Comparison of ENCODE assay signal across 15 mouse cellular contexts in the genomic region with DNA sequence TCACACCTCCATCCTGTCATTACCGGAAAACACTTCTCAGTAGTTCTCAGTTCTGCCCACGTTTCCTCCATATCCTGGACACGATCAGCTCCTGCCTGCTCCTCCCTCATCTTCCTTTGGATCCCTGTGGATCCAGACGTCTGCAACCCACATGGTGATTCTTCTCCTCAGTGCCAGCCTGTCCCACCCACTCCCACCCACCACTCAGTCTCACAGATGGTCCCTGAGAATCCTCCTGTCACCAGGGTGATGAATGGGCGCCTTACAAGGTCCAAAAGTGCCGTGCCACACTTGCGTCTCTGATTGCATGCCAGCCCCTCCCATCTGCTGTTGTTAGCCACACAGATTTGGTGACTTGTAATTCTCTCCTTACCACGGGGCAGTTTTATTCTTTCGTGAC.
A peak's percentile ranks its signal among the peaks of the same experiment; 100 is the strongest.
DNase-seq lines count a peak whose midpoint lies in the region; ATAC-seq lines count a peak whose summit lies in the region.
"Had no signal": no experiment of that assay in that cellular context is flagged by ENCODE, and none has a peak within 500 bp of the region (broad histone marks: within the 10 kb centered on the region; RNA-seq: fewer than 3 reads in every experiment).

No protein-coding gene starts in this region.

- 37% methylated on average over 9 of the region's 9 CpGs for WGBS in lung, embryonic 16.5 days
- 57% methylated on average over 9 of the region's 9 CpGs for WGBS in hindbrain, embryonic 10.5 days

- H3K27ac ChIP-seq in lung, embryonic 16.5 days (ENCODE audit: low read length) = no peak overlapping the region
- H3K27ac ChIP-seq in hindbrain, embryonic 10.5 days = peak overlapping the region; percentile 72; the same call in 1 of the 2 replicates
- H3K27ac ChIP-seq: lung, embryonic 15.5 days; midbrain, embryonic 10.5 days had no signal

- intact Hi-C loops in left cerebral cortex, postnatal 14 days (cut with DNase I) = no loop called here

- H3K4me2 ChIP-seq in lung, embryonic 16.5 days (ENCODE audit: low read depth, low read length) = no peak overlapping the region
- H3K4me2 ChIP-seq: heart, embryonic 11.5 days had no signal

- peak; percentile 28 for DNase-seq in embryo, embryonic 10.5 days (ENCODE audit: low spot score)
- no peak for DNase-seq in embryo, embryonic 9.5 days (ENCODE audit: extremely low spot score)
- DNase-seq in lung, postnatal 10 days = no peak
- no peak for DNase-seq in hindbrain, embryonic 10.5 days (ENCODE audit: low spot score)
- peak; percentile 29 to 58 for DNase-seq in left cerebral cortex, postnatal 14 days (ENCODE audit: low spot score in 2 of 2)
- no peak for DNase-seq in gastrocnemius, adult 8-10 months (ENCODE audit: low spot score in 2 of 2)
- DNase-seq in adrenal gland, adult (ENCODE audit: inconsistent age in 2 of 2, low spot score in 1 of 2) = no peak
- DNase-seq: gastrocnemius, postnatal 14 days; kidney, adult 9 months; thymus, postnatal 4 days had no signal

- no peak overlapping the region for H3K4me3 ChIP-seq in lung, embryonic 16.5 days (ENCODE audit: low read length)
- no peak overlapping the region for H3K4me3 ChIP-seq in hindbrain, embryonic 10.5 days
- H3K4me3 ChIP-seq: lung, embryonic 15.5 days; midbrain, embryonic 10.5 days had no signal

- no peaks in the 10 kb centered on the region for H3K27me3 ChIP-seq in lung, embryonic 16.5 days (ENCODE audit: control insufficient read depth, insufficient read depth, low read depth, low read length)
- no peaks in the 10 kb centered on the region for H3K27me3 ChIP-seq in hindbrain, embryonic 10.5 days (ENCODE audit: insufficient read depth, poor library complexity, severe bottlenecking)
- H3K27me3 ChIP-seq: lung, embryonic 15.5 days had no signal

- H3K4me1 ChIP-seq in lung, embryonic 16.5 days (replicated peaks; ENCODE audit: control insufficient read depth, insufficient read depth, low read length) = peaks cover 48% of the 10 kb centered on the region
- peaks cover 64% of the 10 kb centered on the region for H3K4me1 ChIP-seq in hindbrain, embryonic 10.5 days (replicated peaks)

- no peaks in the 10 kb centered on the region for H3K9me3 ChIP-seq in lung, embryonic 16.5 days (ENCODE audit: control insufficient read depth, low read length)
- no peaks in the 10 kb centered on the region; the same call in 1 of the 2 replicates for H3K9me3 ChIP-seq in hindbrain, embryonic 10.5 days
- H3K9me3 ChIP-seq: lung, embryonic 15.5 days; midbrain, embryonic 10.5 days had no signal

- no peaks in the 10 kb centered on the region for H3K36me3 ChIP-seq in lung, embryonic 16.5 days (ENCODE audit: control insufficient read depth, insufficient read depth, low read length)
- H3K36me3 ChIP-seq in hindbrain, embryonic 10.5 days = 0 out of 2 replicates have a peak, but pooled peaks cover 3% of the 10 kb centered on the region
- H3K36me3 ChIP-seq: lung, embryonic 15.5 days; midbrain, embryonic 10.5 days had no signal

- H3K9ac ChIP-seq in lung, embryonic 16.5 days (ENCODE audit: low read length) = 0 out of 2 replicates have a peak overlapping the region, but pooled peaks have one; percentile 9
- H3K9ac ChIP-seq: lung, embryonic 15.5 days had no signal

- no peak for ATAC-seq in lung, embryonic 16.5 days (ENCODE audit: low read depth)
- ATAC-seq: activated CD4-positive, CD25-positive, alpha-beta regulatory T cell, adult 4 months had no signal

Comparison
In these comparisons a context has a peak if more than half of its experiments do, and no peak if none do; other contexts are left out.
1. DNase-seq: peak in embryo, embryonic 10.5 days (single experiment) and left cerebral cortex, postnatal 14 days (2 of 2); none in embryo, embryonic 9.5 days (single experiment), lung, postnatal 10 days (single experiment), hindbrain, embryonic 10.5 days (single experiment), gastrocnemius, adult 8-10 months (0 of 2) and adrenal gland, adult (0 of 2).